In the genomic region with DNA sequence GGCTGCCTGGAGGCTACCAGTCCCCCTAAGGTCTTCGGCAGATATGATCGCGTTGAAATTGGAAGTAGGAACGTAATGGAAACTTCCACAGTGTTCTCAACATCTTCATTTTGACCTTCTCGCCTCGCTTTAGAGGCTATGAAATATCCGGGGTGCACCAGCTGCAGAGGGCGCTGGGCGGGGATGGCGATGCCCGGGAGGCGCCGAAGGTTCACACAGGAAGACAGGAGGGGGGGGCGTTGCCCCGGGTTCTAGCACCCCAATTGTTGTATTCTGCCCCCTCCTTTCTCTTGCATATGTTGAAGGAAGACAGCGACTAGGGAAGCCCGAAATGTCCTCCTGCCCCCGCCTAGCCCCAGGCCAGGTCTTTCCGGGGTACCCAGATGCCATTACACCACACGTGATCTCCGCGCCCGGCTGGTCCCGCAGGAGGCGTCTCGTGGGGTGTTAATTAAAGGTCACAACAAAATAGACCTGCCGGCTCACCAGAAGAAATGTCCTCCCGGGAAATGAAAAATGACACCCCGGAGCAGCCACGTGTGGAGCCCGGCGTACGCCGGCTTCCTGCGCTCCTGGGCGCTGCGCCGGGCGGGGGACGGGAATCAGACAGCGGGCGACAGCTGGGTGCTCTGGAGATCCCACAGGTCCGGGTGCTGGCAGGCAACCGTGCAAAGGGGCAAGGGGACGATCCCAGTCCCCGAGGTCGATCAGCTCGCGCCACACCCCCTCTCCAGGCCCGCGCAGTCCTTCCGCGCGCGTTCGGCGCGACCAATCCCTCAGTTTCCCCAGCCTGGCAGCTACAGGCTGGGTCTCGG, we compare ENCODE assay signal across 9 mouse cellular contexts. TPM values are rescaled to one million over a fixed set of nuclear protein-coding genes. Genes with fewer than 3 reads are reported as not detected.
DNase-seq lines count a peak whose midpoint lies in the region; ATAC-seq and TF ChIP-seq lines count a peak whose summit lies in the region.
"Had no signal": no experiment of that assay in that cellular context is flagged by ENCODE, and none has a peak within 500 bp of the region (broad histone marks: within the 10 kb centered on the region; RNA-seq: fewer than 3 reads in every experiment).

No protein-coding gene starts in this region.

- under 1% methylated on average over 59 of the region's 59 CpGs for WGBS in embryonic facial prominence, embryonic 15.5 days
- WGBS in heart, embryonic 10.5 days, result under 1% methylated on average over 59 of the region's 59 CpGs
- WGBS in kidney, embryonic 14.5 days, result under 1% methylated on average over 59 of the region's 59 CpGs
- WGBS in midbrain, postnatal 0 days, result under 1% methylated on average over 59 of the region's 59 CpGs

- no peaks in the 10 kb centered on the region for H3K36me3 ChIP-seq in embryonic facial prominence, embryonic 15.5 days
- no peaks in the 10 kb centered on the region for H3K36me3 ChIP-seq in heart, embryonic 10.5 days
- no peaks in the 10 kb centered on the region for H3K36me3 ChIP-seq in kidney, embryonic 14.5 days (ENCODE audit: control insufficient read depth, insufficient read depth, low read length)
- no peaks in the 10 kb centered on the region for H3K36me3 ChIP-seq in midbrain, postnatal 0 days (ENCODE audit: insufficient read depth, low read length)
- H3K36me3 ChIP-seq: G1E had no signal

- peak overlapping the region; percentile 98 for H3K4me2 ChIP-seq in embryonic facial prominence, embryonic 15.5 days (replicated peaks)
- H3K4me2 ChIP-seq in kidney, embryonic 14.5 days (replicated peaks; ENCODE audit: low read depth, low read length), result peak overlapping the region; percentile 100
- H3K4me2 ChIP-seq in midbrain, postnatal 0 days (ENCODE audit: low read depth, low read length, poor library complexity, severe bottlenecking), result peak overlapping the region; percentile 99

- peak; percentile 5 to 28 for DNase-seq in spleen, postnatal 10 days (ENCODE audit: low spot score in 2 of 2)
- DNase-seq in spleen, postnatal 14 days (ENCODE audit: low spot score in 2 of 2), result no peak
- DNase-seq in heart, embryonic 10.5 days (ENCODE audit: low spot score), result peak; percentile 78
- DNase-seq in liver, result peak; percentile 4
- DNase-seq in midbrain, postnatal 0 days (ENCODE audit: low spot score), result peak; percentile 55
- peak; percentile 58 for DNase-seq in testis, postnatal 10 days (ENCODE audit: low spot score)

- no peaks in the 10 kb centered on the region for H3K9me3 ChIP-seq in embryonic facial prominence, embryonic 15.5 days (replicated peaks)
- no peaks in the 10 kb centered on the region for H3K9me3 ChIP-seq in heart, embryonic 10.5 days
- no peaks in the 10 kb centered on the region for H3K9me3 ChIP-seq in kidney, embryonic 14.5 days (ENCODE audit: control insufficient read depth, low read length)
- H3K9me3 ChIP-seq in midbrain, postnatal 0 days (ENCODE audit: low read length), result no peaks in the 10 kb centered on the region

- peak overlapping the region; percentile 73 for H3K4me3 ChIP-seq in embryonic facial prominence, embryonic 15.5 days (replicated peaks)
- peak overlapping the region; percentile 75 for H3K4me3 ChIP-seq in heart, embryonic 10.5 days
- peak overlapping the region; percentile 58 for H3K4me3 ChIP-seq in kidney, embryonic 14.5 days (ENCODE audit: low read length)
- peak overlapping the region; percentile 59 for H3K4me3 ChIP-seq in midbrain, postnatal 0 days (ENCODE audit: low read depth, low read length)

- peak overlapping the region; percentile 55 for H3K9ac ChIP-seq in embryonic facial prominence, embryonic 15.5 days
- H3K9ac ChIP-seq in kidney, embryonic 14.5 days (ENCODE audit: low read depth, low read length), result peak overlapping the region; percentile 76
- H3K9ac ChIP-seq in midbrain, postnatal 0 days (replicated peaks; ENCODE audit: low read length, poor library complexity, severe bottlenecking), result peak overlapping the region; percentile 77

- peak; percentile 33 for TF ChIP-seq CTCF in midbrain, postnatal 0 days (IDR thresholded peaks at IDR 0.05)

- ATAC-seq in embryonic facial prominence, embryonic 15.5 days (ENCODE audit: insufficient number of reproducible peaks, low FRiP score, low TSS enrichment, low read depth), result peak; percentile 26; the same call in 1 of the 2 replicates
- ATAC-seq in kidney, embryonic 14.5 days (ENCODE audit: low FRiP score, low TSS enrichment), result peak; percentile 46
- peak; percentile 33 for ATAC-seq in midbrain, postnatal 0 days (ENCODE audit: low FRiP score)

- no peaks in the 10 kb centered on the region for H3K27me3 ChIP-seq in embryonic facial prominence, embryonic 15.5 days
- peaks cover 11% of the 10 kb centered on the region; the same call in 1 of the 2 replicates for H3K27me3 ChIP-seq in heart, embryonic 10.5 days (ENCODE audit: insufficient read depth, poor library complexity, severe bottlenecking)
- H3K27me3 ChIP-seq in kidney, embryonic 14.5 days (ENCODE audit: control insufficient read depth, insufficient read depth, low read length), result 0 out of 2 replicates have a peak, but pooled peaks cover 4% of the 10 kb centered on the region
- no peaks in the 10 kb centered on the region for H3K27me3 ChIP-seq in midbrain, postnatal 0 days (ENCODE audit: insufficient read depth, low read length)

- peak overlapping the region; percentile 90 for H3K27ac ChIP-seq in embryonic facial prominence, embryonic 15.5 days (replicated peaks)
- peak overlapping the region; percentile 92 for H3K27ac ChIP-seq in heart, embryonic 10.5 days
- peak overlapping the region; percentile 90; the same call in 1 of the 2 replicates for H3K27ac ChIP-seq in kidney, embryonic 14.5 days (ENCODE audit: low read depth, low read length)
- H3K27ac ChIP-seq in midbrain, postnatal 0 days (ENCODE audit: low read depth, low read length), result peak overlapping the region; percentile 87

- peaks cover 37% of the 10 kb centered on the region for H3K4me1 ChIP-seq in embryonic facial prominence, embryonic 15.5 days
- H3K4me1 ChIP-seq in heart, embryonic 10.5 days, result peaks cover 36% of the 10 kb centered on the region
- 0 out of 2 replicates have a peak, but pooled peaks cover 5% of the 10 kb centered on the region for H3K4me1 ChIP-seq in kidney, embryonic 14.5 days (ENCODE audit: control insufficient read depth, insufficient read depth, low read length)
- H3K4me1 ChIP-seq in midbrain, postnatal 0 days (ENCODE audit: insufficient read depth, low read length), result no peaks in the 10 kb centered on the region

RNA-seq across cellular contexts. Expression of gene Kif26b, which starts 1.2 kb away (rescaled TPM):
- 7.4 and 8.7 TPM in 2 replicates for polyA plus RNA-seq in embryonic facial prominence, embryonic 15.5 days (2015; fragmentation: Nextera tagmentation; extraction: Ambion mirVana)
- polyA plus RNA-seq in heart, embryonic 10.5 days (2016; fragmentation: Nextera tagmentation; extraction: Ambion mirVana), result 13.5 and 19.1 TPM in 2 replicates
- polyA plus RNA-seq in kidney, embryonic 14.5 days (2014; fragmentation: Nextera tagmentation; extraction: Ambion mirVana), result 14.8 and 22.9 TPM in 2 replicates
- 75.2 and 75.8 TPM in 2 replicates for total RNA-seq in midbrain, postnatal 0 days (2014; rRNA removed)
- polyA plus RNA-seq in midbrain, postnatal 0 days (2015; fragmentation: Nextera tagmentation; extraction: Ambion mirVana), result 6.0 and 6.4 TPM in 2 replicates

Comparison
In these comparisons a context has a peak if more than half of its experiments do, and no peak if none do; other contexts are left out.
1. DNase-seq: peak in spleen, postnatal 10 days (2 of 2), heart, embryonic 10.5 days (single experiment), liver (single experiment), midbrain, postnatal 0 days (single experiment) and testis, postnatal 10 days (single experiment); none in spleen, postnatal 14 days (0 of 2).
2. Peak in every context shown above with its lines, with median percentiles within 50 percentile points of each other: ATAC-seq, H3K27ac ChIP-seq, H3K4me2 ChIP-seq, H3K4me3 ChIP-seq and H3K9ac ChIP-seq.